Mouse (Mus musculus): ENCODE measurements around the gene Nwd1.

GRCm38 (mm10) chr8:72664107-72664652, 17.7 kb downstream of the Nwd1 start:
- TF ChIP-seq CTCF (IDR thresholded peaks at IDR 0.05; ENCODE audit: low read depth) (no peak), EP300 (optimal IDR thresholded peaks at IDR 0.05) (no peak)

All from stomach, postnatal 0 days (tissue).